Mouse (Mus musculus) olfactory bulb, adult 2 months (tissue): Measurements from ENCODE around the gene Tenm2.

Source experiments
- CTCF ChIP-seq: fragments of 200-500 bp; IDR thresholded peaks from 2 replicates; pipeline ENCODE4 v1.5.1; 2012; ENCODE audit warnings: low read depth, mild to moderate bottlenecking, low read length, moderate library complexity; ENCODE audit not compliant: insufficient read depth
- POLR2A ChIP-seq: fragments of 200-500 bp; IDR thresholded peaks from 2 replicates; pipeline ENCODE4 v1.6.1; 2012; ENCODE audit warnings: mild to moderate bottlenecking, low read depth, low read length, moderate library complexity; ENCODE audit not compliant: insufficient read depth

DNA sequence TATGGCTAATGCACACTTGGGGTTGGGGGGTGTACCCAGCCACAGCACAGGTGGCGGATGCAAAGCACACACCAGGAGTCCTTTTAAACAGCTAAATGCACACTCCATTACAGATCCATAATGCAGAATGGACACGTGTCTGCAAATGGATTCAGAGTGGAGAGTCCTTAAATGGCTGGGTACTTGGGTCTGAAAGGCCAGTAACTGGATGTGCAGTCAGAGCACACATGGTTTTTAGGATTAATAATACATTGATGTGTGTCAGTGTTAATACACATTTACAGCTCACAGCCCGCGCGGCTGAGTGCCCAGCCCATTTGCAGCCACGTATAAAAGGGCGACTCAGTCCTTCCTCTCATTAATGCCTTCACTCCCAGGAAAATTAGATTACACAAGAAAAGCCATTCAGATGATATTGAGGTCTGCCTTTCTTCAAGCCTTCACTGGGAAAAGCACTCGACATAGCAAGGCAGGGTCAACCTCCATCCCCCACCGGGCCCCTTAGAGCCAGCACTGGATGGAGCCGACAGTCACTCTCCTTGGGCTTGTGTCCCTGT is 1073.9 kb downstream of the Tenm2 start:
- TF ChIP-seq CTCF (no peak), POLR2A (no peak)
